Mouse (Mus musculus): ENCODE results near the gene A930002H24Rik.

- no peak for TF ChIP-seq POLR2A (IDR thresholded peaks at IDR 0.05; ENCODE audit: extremely low read depth, insufficient read depth, low read length)
- TF ChIP-seq CTCF (IDR thresholded peaks at IDR 0.05; ENCODE audit: low read depth, low read length) = no peak
Measured at GRCm38 (mm10) chr17:63857023-63857544, 6.5 kb downstream of the A930002H24Rik start.

All from liver, adult 2 months (tissue).